Mouse (Mus musculus) common myeloid progenitor, adult 5-6 weeks (primary cell): ENCODE data around the gene Irgc1. TPM values are rescaled to one million over a fixed set of nuclear protein-coding genes. Genes with fewer than 3 reads are reported as not detected.
"Not testable (repeated sequence)": the region's sequence is repeated elsewhere in the genome, so short reads cannot be mapped to it uniquely, and the experiment has no call there.

ENCODE experiments used
- ATAC-seq: replicated peaks from 2 replicates; pipeline ENCODE4 v1.8.0; 2016; ENCODE audit warnings: low read depth, mild to moderate bottlenecking, moderate TSS enrichment, inconsistent platforms; ENCODE audit not compliant: poor library complexity, severe bottlenecking
- total RNA-seq: library from RNA; stranded (forward); fragments of 200-1000, 187-1606 nt; gene quantifications from 2 replicates; pipeline ENCODE4 v1.2.3, GENCODE M21; 2017

Irgc1 gene
- not detected in 2 replicates for total RNA-seq

GRCm38 (mm10) chr7:24451855-24452311, at the start of gene Irgc1:
Gene Irgc1 (minus strand): TSS chr7:24452297.
- ATAC-seq: peak; percentile 27

GRCm38 (mm10) chr7:24501492-24501891, 49.4 kb upstream of the Irgc1 start:
- ATAC-seq: no peak

- ATAC-seq: no peak
Observed at GRCm38 (mm10) chr7:24500929-24501328, 48.8 kb upstream of the Irgc1 start.

GRCm38 (mm10) chr7:24499856-24500577, 47.9 kb upstream of the Irgc1 start:
- peak; percentile 52 for ATAC-seq

GRCm38 (mm10) chr7:24488303-24488702, 36.2 kb upstream of the Irgc1 start:
- ATAC-seq: no peak

GRCm38 (mm10) chr7:24487403-24487802, 35.3 kb upstream of the Irgc1 start:
- no peak for ATAC-seq

GRCm38 (mm10) chr7:24486654-24487130, 34.6 kb upstream of the Irgc1 start:
- no peak for ATAC-seq

GRCm38 (mm10) chr7:24485481-24485880, 33.4 kb upstream of the Irgc1 start:
- no peak for ATAC-seq

GRCm38 (mm10) chr7:24483291-24483690, 31.2 kb upstream of the Irgc1 start:
- not testable (repeated sequence) for ATAC-seq

- no peak for ATAC-seq
Observed at GRCm38 (mm10) chr7:24482208-24483020, 30.3 kb upstream of the Irgc1 start.

- peak; percentile 73 for ATAC-seq
Observed at GRCm38 (mm10) chr7:24481474-24482207, 29.5 kb upstream of the Irgc1 start, which contains the start of gene Cadm4. Gene Cadm4 (plus strand): TSS chr7:24482023.

- ATAC-seq: peak; percentile 18
Observed at GRCm38 (mm10) chr7:24480986-24481473, 28.9 kb upstream of the Irgc1 start.

- no peak for ATAC-seq
Observed at GRCm38 (mm10) chr7:24480121-24480941, 28.2 kb upstream of the Irgc1 start.

- ATAC-seq: no peak
Observed at GRCm38 (mm10) chr7:24479685-24480084, 27.6 kb upstream of the Irgc1 start.

- ATAC-seq: no peak
Observed at GRCm38 (mm10) chr7:24478911-24479310, 26.8 kb upstream of the Irgc1 start.

- ATAC-seq: no peak
Observed at GRCm38 (mm10) chr7:24476856-24477255, 24.8 kb upstream of the Irgc1 start.

- no peak for ATAC-seq
Observed at GRCm38 (mm10) chr7:24476338-24476737, 24.2 kb upstream of the Irgc1 start.

GRCm38 (mm10) chr7:24474811-24475506, 22.9 kb upstream of the Irgc1 start:
- no peak for ATAC-seq
